Mouse (Mus musculus): Measurements from ENCODE around the gene Bhlhe40.

GRCm38 (mm10) chr6:108705957-108706356 lies 45.5 kb downstream of the Bhlhe40 start:
- TF ChIP-seq POLR2A (IDR thresholded peaks at IDR 0.05; ENCODE audit: control insufficient read depth, extremely low read depth, insufficient read depth, low read length, poor library complexity) (no peak), CTCF (IDR thresholded peaks at IDR 0.05; ENCODE audit: borderline replicate concordance, control insufficient read depth, extremely low read depth, insufficient read depth, low read length, poor library complexity) (no peak)
